Mouse (Mus musculus) forebrain, embryonic 11.5 days (tissue): ENCODE data around the gene Cacna2d4. TPM values are rescaled to one million over a fixed set of nuclear protein-coding genes. Genes with fewer than 3 reads are reported as not detected.

Source experiments
- ATAC-seq: fragments of 200-750 bp; cut with Nextera tagmentation; replicated peaks from 2 replicates; pipeline ENCODE4 v1.8.0; 2017; ENCODE audit warnings: moderate TSS enrichment; ENCODE audit not compliant: low FRiP score
- DNase-seq: peaks from one replicate; pipeline ENCODE4 v3.0.0-alpha.2; 2017; ENCODE audit warnings: low spot score
- H3K27ac ChIP-seq: fragments of 300-500 bp; sonication (generic); 2 replicates; pipeline ENCODE4 v1.5.1; 2014; ENCODE audit warnings: low read depth, low read length
- H3K27me3 ChIP-seq: fragments of 300-500 bp; sonication (generic); 2 replicates; pipeline ENCODE4 v1.6.1; 2014; ENCODE audit warnings: mild to moderate bottlenecking, low read length, mixed read lengths; ENCODE audit not compliant: control insufficient read depth, insufficient read depth
- H3K36me3 ChIP-seq: fragments of 300-500 bp; sonication (generic); 2 replicates; pipeline ENCODE4 v1.6.1; 2014; ENCODE audit warnings: mild to moderate bottlenecking, low read length, moderate library complexity, mixed read lengths; ENCODE audit not compliant: control insufficient read depth, insufficient read depth
- H3K4me1 ChIP-seq: fragments of 300-500 bp; sonication (generic); replicated peaks from 2 replicates; pipeline ENCODE4 v1.6.1; 2014; ENCODE audit warnings: low read length, mixed read lengths; ENCODE audit not compliant: control insufficient read depth, insufficient read depth
- H3K4me2 ChIP-seq: fragments of 300-500 bp; sonication (generic); 2 replicates; pipeline ENCODE4 v1.6.1; 2014; ENCODE audit warnings: low read depth, mild to moderate bottlenecking, low read length, moderate library complexity, mixed read lengths; ENCODE audit not compliant: severe bottlenecking
- H3K4me3 ChIP-seq: fragments of 300-500 bp; sonication (generic); 2 replicates; pipeline ENCODE4 v1.5.1; 2014; ENCODE audit warnings: low read depth, low read length
- H3K9ac ChIP-seq: fragments of 300-500 bp; sonication (generic); 2 replicates; pipeline ENCODE4 v1.6.1; 2014; ENCODE audit warnings: low read length
- H3K9me3 ChIP-seq: fragments of 300-500 bp; sonication (generic); 2 replicates; pipeline ENCODE4 v1.6.1; 2016; ENCODE audit warnings: low read length, mixed read lengths; ENCODE audit not compliant: control insufficient read depth
- WGBS: fragments of 180-500 bp; shearing (Covaris S2); extraction: QIAGEN DNeasy Blood & Tissue Kit; methylation state at CpG from one replicate; pipeline ENCODE4 v1.1.7; 2014; 5-methylcytosine and 5-hydroxymethylcytosine counted together
- polyA plus RNA-seq: library from polyadenylated mRNA; unstranded; fragments of >200 nt; fragmentation: Nextera tagmentation; extraction: Ambion mirVana; gene quantifications from 2 replicates; pipeline ENCODE4 v1.2.1, GENCODE M21; 2014

Cacna2d4 gene
- polyA plus RNA-seq, 1 experiment from 2014 or later = 0.05 TPM

DNA sequence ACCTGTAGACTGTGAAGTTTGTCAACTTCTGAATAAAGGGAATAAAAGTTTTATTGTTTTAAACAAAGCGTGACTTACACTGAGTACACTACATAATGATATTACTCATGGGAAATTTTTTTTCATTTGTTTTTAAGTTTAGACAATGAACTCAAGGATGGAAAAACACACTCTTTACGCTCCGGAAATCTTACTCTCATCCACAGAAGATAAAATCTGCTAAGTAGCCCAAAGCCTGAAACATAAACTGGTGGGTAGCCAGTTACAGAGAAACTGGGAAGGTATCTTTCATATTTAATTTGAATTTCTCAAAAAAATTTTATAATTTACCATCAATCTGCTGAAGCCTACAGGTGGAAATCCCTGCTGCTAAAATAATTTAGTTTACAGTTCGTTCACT is 150.1 kb downstream of the Cacna2d4 start:
- ATAC-seq (no peak), DNase-seq (no peak)
- H3K36me3 ChIP-seq = no peaks in the 10 kb centered on the region
- no peak overlapping the region for H3K4me2 ChIP-seq
- peaks cover 4% of the 10 kb centered on the region; the same call in 1 of the 2 replicates for H3K4me1 ChIP-seq
- H3K27ac ChIP-seq = no peak overlapping the region
- H3K4me3 ChIP-seq = no peak overlapping the region
- WGBS = 96% methylated on average over 4 of the region's 4 CpGs
- no peaks in the 10 kb centered on the region for H3K9me3 ChIP-seq
- no peak overlapping the region for H3K9ac ChIP-seq
- no peaks in the 10 kb centered on the region for H3K27me3 ChIP-seq

DNA sequence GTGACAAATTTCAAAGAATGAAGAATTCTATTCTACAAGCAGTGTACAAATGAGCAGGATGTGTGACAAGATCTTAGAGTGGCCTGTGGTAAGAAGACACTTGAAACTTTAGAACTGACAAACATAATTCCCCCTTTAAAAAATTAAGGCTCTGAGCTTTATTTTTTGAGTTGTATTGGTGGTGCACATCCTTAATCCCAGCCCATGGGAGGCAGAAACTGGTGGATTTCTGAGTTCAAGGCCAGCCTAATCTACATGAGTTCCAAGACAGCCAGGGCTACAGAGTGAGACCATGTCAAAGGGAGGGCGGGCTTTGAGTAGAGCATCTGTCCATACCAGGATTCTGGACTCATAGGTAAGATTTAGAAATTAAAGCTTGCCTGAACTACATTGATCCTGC is 150.5 kb downstream of the Cacna2d4 start:
- H3K36me3 ChIP-seq = no peaks in the 10 kb centered on the region
- no peak for ATAC-seq

DNA sequence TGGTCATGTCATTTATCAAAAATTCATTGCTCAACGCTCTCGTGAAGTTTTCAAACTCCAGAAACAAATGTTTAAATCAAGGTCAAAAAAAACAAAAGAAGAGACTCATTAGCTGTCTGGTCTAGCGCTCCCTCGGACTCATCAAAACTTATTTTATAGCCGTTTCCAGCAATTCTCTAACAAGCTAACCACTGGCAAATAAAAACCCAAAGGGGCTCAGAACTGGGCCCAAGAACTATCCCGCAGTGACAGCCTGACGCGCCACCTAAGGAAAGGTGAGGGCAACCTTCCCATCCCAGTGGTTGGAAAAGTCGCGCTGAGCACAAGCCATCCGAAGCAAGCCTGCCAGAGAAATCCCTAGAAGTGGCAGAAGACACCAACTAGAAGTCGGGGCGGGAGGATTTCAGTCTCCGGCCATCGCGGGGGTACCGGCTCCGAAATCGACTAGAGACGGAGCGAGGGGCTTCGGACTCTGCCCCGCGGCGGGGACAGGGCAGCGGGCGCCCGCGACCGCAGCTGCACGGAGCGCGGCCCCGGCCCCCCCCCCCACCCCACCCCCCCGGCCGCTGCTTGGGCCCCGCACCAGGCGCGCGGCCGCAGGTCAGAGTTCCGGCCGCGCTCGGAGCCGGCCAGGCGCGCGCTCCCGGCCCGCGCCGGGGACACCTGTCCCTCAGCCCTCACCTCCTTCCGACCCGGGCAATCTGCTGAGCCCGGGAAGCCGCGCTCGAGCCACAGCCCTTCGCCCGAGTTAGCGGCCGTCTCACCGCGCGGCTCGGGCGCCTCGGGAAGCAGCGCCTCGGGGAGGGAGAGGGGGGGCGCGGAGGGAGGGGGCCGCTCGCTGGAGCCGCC is 151.7 kb downstream of the Cacna2d4 start:
- Histone ChIP-seq H3K4me3 (peak overlapping the region; percentile 85), H3K27ac (peak overlapping the region; percentile 68), H3K36me3 (no peaks in the 10 kb centered on the region), H3K27me3 (no peaks in the 10 kb centered on the region), H3K4me2 (peak overlapping the region; percentile 79), H3K4me1 (peaks cover 4% of the 10 kb centered on the region; the same call in 1 of the 2 replicates), H3K9me3 (no peaks in the 10 kb centered on the region), H3K9ac (peak overlapping the region; percentile 92)
- peak; percentile 89 for ATAC-seq
- WGBS = 1% methylated on average over 46 of the region's 76 CpGs
- peak; percentile 73 for DNase-seq

More for the DNA sequence above, 150.5 kb downstream of the Cacna2d4 start:
- no peaks in the 10 kb centered on the region for H3K9me3 ChIP-seq
- H3K4me3 ChIP-seq = no peak overlapping the region
- no peak overlapping the region; the same call in 1 of the 2 replicates for H3K9ac ChIP-seq
- WGBS = 92% methylated on average over 1 of the region's 1 CpGs
- H3K4me1 ChIP-seq = peaks cover 4% of the 10 kb centered on the region; the same call in 1 of the 2 replicates
- peak overlapping the region; percentile 79; the same call in 1 of the 2 replicates for H3K4me2 ChIP-seq
- no peaks in the 10 kb centered on the region for H3K27me3 ChIP-seq
- no peak for DNase-seq
- H3K27ac ChIP-seq = no peak overlapping the region

DNA sequence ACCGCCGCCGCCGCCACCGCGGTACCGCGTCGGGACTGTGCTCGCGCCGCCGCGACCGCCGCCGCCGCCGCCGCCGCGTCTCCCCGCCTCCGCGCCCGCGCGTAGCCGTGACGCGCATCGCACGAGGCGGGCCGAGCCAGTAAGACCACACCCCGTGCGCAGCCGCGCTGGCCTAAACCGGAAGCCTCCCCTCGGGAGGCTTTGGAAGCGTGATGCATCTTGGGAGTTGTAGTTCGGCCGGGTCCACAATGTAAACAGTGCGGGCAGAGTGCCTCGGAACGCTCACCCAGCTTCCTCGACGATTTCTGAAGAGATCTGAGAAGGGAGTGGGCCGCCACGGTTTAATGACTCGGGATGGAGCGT is 152.3 kb downstream of the Cacna2d4 start:
- H3K4me1 ChIP-seq = peaks cover 4% of the 10 kb centered on the region; the same call in 1 of the 2 replicates
- peak overlapping the region; percentile 79 for H3K4me2 ChIP-seq
- no peaks in the 10 kb centered on the region for H3K9me3 ChIP-seq
- under 1% methylated on average over 53 of the region's 53 CpGs for WGBS
- no peaks in the 10 kb centered on the region for H3K36me3 ChIP-seq
- ATAC-seq (peak; percentile 99), DNase-seq (peak; percentile 97)
- H3K27me3 ChIP-seq = no peaks in the 10 kb centered on the region
- H3K27ac ChIP-seq = peak overlapping the region; percentile 68
- H3K9ac ChIP-seq = peak overlapping the region; percentile 92
- peak overlapping the region; percentile 85 for H3K4me3 ChIP-seq

DNA sequence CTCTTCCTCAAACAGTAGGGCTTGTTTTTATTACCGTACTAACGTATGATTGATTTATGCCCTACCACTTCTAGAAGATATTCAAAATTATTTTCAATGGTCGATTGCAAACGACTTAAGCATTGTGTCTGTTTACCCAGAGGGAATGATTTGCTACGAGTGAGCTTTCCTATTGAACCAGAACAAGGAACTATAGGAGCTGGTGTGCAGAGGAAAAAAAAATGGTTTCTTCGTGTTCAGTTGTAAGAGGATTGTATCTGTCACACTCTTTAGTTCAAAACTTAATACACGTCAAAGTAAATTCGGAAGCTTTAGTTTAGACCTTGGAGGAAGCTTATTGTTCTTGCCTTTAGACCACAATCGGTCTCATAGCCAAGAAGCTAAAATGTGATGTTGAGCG is 152.8 kb downstream of the Cacna2d4 start:
- Histone ChIP-seq H3K9me3 (no peaks in the 10 kb centered on the region), H3K9ac (peak overlapping the region; percentile 57), H3K27ac (no peak overlapping the region; the same call in 1 of the 2 replicates), H3K36me3 (no peaks in the 10 kb centered on the region), H3K4me2 (peak overlapping the region; percentile 79), H3K4me1 (peaks cover 4% of the 10 kb centered on the region; the same call in 1 of the 2 replicates), H3K27me3 (no peaks in the 10 kb centered on the region), H3K4me3 (peak overlapping the region; percentile 85)
- DNase-seq = no peak
- 29% methylated on average over 10 of the region's 10 CpGs for WGBS
- 0 out of 2 replicates have a peak, but pooled peaks have one; percentile 14 for ATAC-seq

DNA sequence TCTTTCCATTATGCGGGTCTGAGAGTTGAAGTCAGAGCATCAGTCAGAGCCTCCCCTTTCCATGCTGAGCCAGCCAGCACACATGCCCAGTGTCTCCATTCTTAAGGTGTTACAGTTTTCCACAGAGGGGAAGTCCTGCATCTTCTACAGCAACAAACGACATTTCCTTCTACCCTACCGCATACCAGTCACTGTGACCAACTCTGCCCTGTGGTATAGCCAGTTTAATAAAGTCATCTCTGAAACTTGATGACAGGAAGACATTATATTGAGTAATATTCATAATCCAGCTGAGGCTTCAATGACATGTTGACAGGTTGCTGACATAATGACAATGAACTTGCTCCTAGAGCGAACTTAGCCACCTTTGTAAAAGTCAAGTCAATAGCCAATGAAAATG is 154.4 kb downstream of the Cacna2d4 start:
- H3K4me3 ChIP-seq = no peak overlapping the region
- no peaks in the 10 kb centered on the region for H3K27me3 ChIP-seq
- no peak overlapping the region for H3K27ac ChIP-seq
- H3K9me3 ChIP-seq = no peaks in the 10 kb centered on the region
- DNase-seq (no peak), ATAC-seq (no peak)
- H3K4me1 ChIP-seq = peaks cover 4% of the 10 kb centered on the region; the same call in 1 of the 2 replicates
- H3K4me2 ChIP-seq = no peak overlapping the region
- no peak overlapping the region for H3K9ac ChIP-seq
- WGBS = 91% methylated on average over 4 of the region's 4 CpGs
- no peaks in the 10 kb centered on the region for H3K36me3 ChIP-seq

DNA sequence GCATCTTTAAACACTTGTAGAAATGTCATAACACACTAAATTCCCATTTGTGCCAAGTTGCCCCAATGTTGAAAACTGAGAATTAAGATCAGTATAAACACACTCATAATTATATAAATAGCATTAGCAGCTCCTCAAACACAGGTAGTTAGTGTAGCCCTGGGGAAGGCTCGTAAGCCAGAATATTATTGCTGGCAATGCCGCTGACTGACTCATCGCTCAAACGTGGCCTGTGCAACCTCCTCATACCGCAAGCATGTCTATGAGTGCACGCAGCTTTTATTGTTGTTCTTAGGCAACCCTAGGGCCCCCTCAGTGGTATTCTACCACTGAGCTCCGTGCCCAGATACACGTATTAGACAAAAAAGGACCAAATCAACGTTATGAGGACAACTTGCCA is 156.5 kb downstream of the Cacna2d4 start:
- Histone ChIP-seq H3K9ac (no peak overlapping the region), H3K4me3 (no peak overlapping the region), H3K9me3 (no peaks in the 10 kb centered on the region), H3K36me3 (no peaks in the 10 kb centered on the region), H3K27me3 (no peaks in the 10 kb centered on the region), H3K4me2 (no peak overlapping the region), H3K27ac (no peak overlapping the region), H3K4me1 (no peaks in the 10 kb centered on the region; the same call in 1 of the 2 replicates)
- ATAC-seq (no peak), DNase-seq (no peak)
- WGBS = 92% methylated on average over 9 of the region's 9 CpGs

DNA sequence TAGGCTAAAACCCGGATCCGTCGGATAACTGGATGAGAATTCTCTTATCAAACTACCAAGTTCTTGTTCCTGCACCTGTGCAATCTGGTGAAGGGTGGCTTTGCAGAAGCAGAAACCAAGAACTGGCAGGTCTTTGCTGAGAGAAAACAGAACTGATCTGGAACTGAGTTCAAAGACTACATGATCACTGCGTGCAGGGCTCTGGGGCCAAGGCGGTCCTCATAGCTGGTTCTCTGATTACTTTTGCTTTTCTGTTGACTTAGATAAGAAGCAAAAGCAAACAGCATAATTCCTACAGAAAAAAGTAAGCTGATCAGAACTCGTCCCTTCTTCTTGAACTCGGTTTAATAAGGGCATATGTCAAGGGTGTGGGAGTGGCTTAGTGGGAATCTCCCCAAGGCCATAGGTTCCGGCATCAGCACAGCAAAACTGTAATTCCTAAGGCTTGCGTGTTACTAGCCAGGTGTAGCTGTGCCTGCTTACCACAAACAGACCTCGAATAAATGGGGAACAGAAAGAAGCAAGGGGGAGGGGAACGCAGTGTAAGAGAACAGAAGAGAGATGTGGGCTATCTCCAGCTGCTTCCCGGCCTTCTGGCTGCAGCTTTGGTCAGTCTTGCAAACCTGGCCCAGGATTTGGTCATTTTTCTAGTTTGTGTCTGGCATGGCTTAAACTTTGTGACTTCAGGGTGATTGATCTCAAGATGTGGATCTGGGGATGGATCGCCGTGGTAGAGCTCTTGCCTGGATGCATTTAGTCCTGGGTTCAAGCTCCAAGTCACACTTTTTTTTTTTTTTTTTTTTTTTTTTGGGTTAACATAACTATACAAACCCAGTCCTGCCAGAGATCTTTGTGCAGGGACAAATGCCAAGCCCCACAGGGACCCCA is 159.3 kb downstream of the Cacna2d4 start:
- H3K27ac ChIP-seq = no peak overlapping the region
- no peak for ATAC-seq
- WGBS = 87% methylated on average over 14 of the region's 14 CpGs

More for the DNA sequence above, 159.3 kb downstream of the Cacna2d4 start:
- no peaks in the 10 kb centered on the region for H3K4me1 ChIP-seq
- H3K4me2 ChIP-seq = no peak overlapping the region
- no peaks in the 10 kb centered on the region for H3K9me3 ChIP-seq
- no peaks in the 10 kb centered on the region for H3K27me3 ChIP-seq
- DNase-seq = no peak
- H3K4me3 ChIP-seq = no peak overlapping the region
- H3K36me3 ChIP-seq = no peaks in the 10 kb centered on the region
- no peak overlapping the region for H3K9ac ChIP-seq
